Mouse (Mus musculus): ENCODE results near the gene Ylpm1. TPM values are rescaled to one million over a fixed set of nuclear protein-coding genes. Genes with fewer than 3 reads are reported as not detected.

The Ylpm1 gene
- polyA plus RNA-seq (2015; fragmentation: Nextera tagmentation; extraction: Ambion mirVana) = 16.3 and 18.3 TPM in 2 replicates

DNA sequence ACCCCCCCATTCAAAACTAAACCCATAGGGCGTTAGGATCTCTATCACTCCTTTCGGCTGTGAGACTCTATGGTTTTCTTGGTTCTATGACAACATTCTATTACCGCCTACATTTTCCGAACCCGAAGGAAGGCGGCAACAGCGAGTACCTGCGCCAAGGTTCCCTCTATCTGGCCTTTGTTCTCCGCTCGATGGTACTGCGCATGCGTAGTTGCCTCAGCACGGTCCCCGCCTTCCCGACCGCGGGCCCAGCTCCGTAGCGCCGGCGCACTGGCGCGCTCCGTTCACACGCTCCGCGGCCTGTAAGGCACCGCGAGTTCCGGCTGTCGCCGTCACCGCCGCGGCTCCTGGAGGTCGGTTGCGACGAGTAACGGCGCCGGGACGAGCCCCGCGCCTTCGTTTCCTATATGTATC lies at the start of gene Ylpm1:
Gene Ylpm1, plus strand, starts transcription at position 239 of the 414 bp plus-strand sequence.
- Histone ChIP-seq H3K9ac (peak within 1 kb of the TSS; percentile 95), H3K4me3 (peak within 1 kb of the TSS; percentile 87), H3K36me3 (no peaks in the 10 kb centered on the region), H3K9me3 (replicated peaks) (no peaks in the 10 kb centered on the region), H3K27me3 (no peaks in the 10 kb centered on the region), H3K27ac (peak within 1 kb of the TSS; percentile 83), H3K4me2 (peak within 1 kb of the TSS; percentile 94), H3K4me1 (replicated peaks) (peaks cover 23% of the 10 kb centered on the region)
- peak; percentile 98 for ATAC-seq (replicated peaks; ENCODE audit: insufficient number of reproducible peaks, insufficient read depth, low FRiP score, low read depth)
- WGBS = under 1% methylated on average over 45 of the region's 45 CpGs

DNA sequence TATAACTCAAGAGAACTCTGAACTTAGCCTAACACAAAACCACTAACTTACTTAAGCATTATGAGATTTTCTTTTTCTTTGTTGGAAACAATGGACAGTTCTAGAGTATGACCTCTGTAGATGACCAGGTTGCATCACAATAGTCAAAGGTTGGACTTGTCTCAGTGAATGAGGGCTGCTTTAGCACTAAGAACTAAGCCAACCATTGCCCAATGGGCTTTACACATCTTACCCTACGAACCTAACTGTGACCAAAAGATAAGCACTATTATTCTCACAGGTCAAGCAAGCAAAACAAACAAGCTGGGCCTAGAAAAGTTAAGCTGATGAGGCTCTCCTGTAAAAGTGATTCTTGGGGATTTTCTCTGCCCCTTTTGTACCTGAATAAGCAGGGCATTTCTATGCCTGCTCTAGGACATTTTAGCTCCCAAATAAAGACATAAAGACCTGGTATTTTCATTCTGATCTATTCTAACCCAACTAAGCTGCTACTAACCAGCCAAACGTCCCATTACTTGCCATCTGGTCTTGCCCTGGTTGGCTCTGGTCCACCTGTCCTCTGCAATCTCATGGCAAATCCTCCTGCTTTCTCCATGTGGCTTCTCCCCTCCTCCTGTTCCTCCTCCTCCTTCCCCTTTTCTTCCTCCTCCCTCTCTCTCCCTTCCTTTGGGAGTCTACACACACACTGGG lies 48.1 kb upstream of the Ylpm1 start:
- Histone ChIP-seq H3K27me3 (no peaks in the 10 kb centered on the region), H3K36me3 (peaks cover 20% of the 10 kb centered on the region; the same call in 1 of the 2 replicates), H3K9ac (no peak overlapping the region), H3K9me3 (replicated peaks) (no peaks in the 10 kb centered on the region), H3K4me2 (no peak overlapping the region), H3K4me1 (replicated peaks) (peaks cover 58% of the 10 kb centered on the region), H3K4me3 (no peak overlapping the region), H3K27ac (peak overlapping the region; percentile 75)
- WGBS = 59% methylated on average over 2 of the region's 2 CpGs
- no peak for ATAC-seq (replicated peaks; ENCODE audit: insufficient number of reproducible peaks, insufficient read depth, low FRiP score, low read depth)

GRCm38 (mm10) chr12:84948584-84949285 lies 47.4 kb upstream of the Ylpm1 start:
- Histone ChIP-seq H3K27me3 (no peaks in the 10 kb centered on the region), H3K27ac (peak overlapping the region; percentile 75), H3K9ac (no peak overlapping the region), H3K9me3 (replicated peaks) (no peaks in the 10 kb centered on the region), H3K4me1 (replicated peaks) (peaks cover 52% of the 10 kb centered on the region), H3K36me3 (peaks cover 20% of the 10 kb centered on the region; the same call in 1 of the 2 replicates), H3K4me2 (no peak overlapping the region), H3K4me3 (no peak overlapping the region)
- ATAC-seq (replicated peaks; ENCODE audit: insufficient number of reproducible peaks, insufficient read depth, low FRiP score, low read depth) = no peak; the same call in 1 of the 2 replicates
- 48% methylated on average over 6 of the region's 6 CpGs for WGBS

DNA sequence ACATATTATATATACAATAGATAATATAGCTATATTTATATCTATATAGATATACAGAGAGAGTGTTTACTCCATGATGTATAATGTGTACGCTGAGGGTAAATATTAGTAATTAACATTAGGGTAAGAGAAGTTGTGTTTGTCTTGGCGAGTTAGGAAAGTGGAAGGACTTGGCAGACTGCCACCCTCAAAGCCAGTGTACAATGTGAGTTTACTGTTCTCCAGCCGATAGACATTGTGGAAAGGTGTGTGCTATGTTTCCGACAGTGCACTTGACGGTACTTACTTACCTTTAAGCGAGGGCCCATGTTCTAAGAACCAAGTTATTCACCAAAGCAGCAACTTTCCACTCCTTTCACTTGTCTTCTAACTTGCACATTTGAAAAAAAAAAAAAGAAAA lies 45.4 kb upstream of the Ylpm1 start:
- Histone ChIP-seq H3K4me1 (replicated peaks) (peaks cover 33% of the 10 kb centered on the region), H3K4me3 (no peak overlapping the region), H3K9me3 (replicated peaks) (no peaks in the 10 kb centered on the region), H3K27me3 (no peaks in the 10 kb centered on the region), H3K9ac (no peak overlapping the region), H3K27ac (peak overlapping the region; percentile 11), H3K4me2 (no peak overlapping the region), H3K36me3 (peaks cover 20% of the 10 kb centered on the region; the same call in 1 of the 2 replicates)
- no peak for ATAC-seq (replicated peaks; ENCODE audit: insufficient number of reproducible peaks, insufficient read depth, low FRiP score, low read depth)
- 51% methylated on average over 6 of the region's 6 CpGs for WGBS

DNA sequence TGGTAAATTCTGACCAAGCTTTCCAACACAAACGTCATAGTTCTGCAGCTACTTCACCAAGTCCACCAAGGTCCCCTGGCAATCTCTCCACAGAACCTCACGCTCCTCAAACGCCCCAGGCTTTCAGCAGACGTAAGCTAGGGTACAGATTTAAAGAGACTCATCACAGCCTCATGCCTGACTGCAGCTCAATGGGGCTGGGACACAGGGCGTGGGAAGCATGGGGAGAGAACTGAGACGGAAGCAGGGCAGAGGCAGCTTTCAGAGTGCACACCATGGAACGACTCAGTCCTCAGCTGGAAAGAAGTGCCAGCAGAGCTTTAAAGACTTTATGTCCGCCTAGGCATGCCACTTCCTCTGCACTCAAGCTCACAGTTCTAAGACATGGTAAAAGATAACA lies 44.6 kb upstream of the Ylpm1 start:
- no peak overlapping the region for H3K9ac ChIP-seq
- H3K36me3 ChIP-seq = peaks cover 17% of the 10 kb centered on the region; the same call in 1 of the 2 replicates

GRCm38 (mm10) chr12:84952351-84952750 lies 43.8 kb upstream of the Ylpm1 start:
- H3K27ac ChIP-seq = peak overlapping the region; percentile 31; the same call in 1 of the 2 replicates
- H3K4me1 ChIP-seq (replicated peaks) = peaks cover 32% of the 10 kb centered on the region
- H3K4me2 ChIP-seq = no peak overlapping the region
- peaks cover 10% of the 10 kb centered on the region; the same call in 1 of the 2 replicates for H3K36me3 ChIP-seq
- no peak for ATAC-seq (replicated peaks; ENCODE audit: insufficient number of reproducible peaks, insufficient read depth, low FRiP score, low read depth)
- 71% methylated on average over 1 of the region's 1 CpGs for WGBS
- no peak overlapping the region for H3K4me3 ChIP-seq
- H3K27me3 ChIP-seq = no peaks in the 10 kb centered on the region
- no peaks in the 10 kb centered on the region for H3K9me3 ChIP-seq (replicated peaks)
- no peak overlapping the region for H3K9ac ChIP-seq

More for the DNA sequence above, 44.6 kb upstream of the Ylpm1 start:
- H3K27me3 ChIP-seq = no peaks in the 10 kb centered on the region
- ATAC-seq (replicated peaks; ENCODE audit: insufficient number of reproducible peaks, insufficient read depth, low FRiP score, low read depth) = no peak
- H3K4me2 ChIP-seq = no peak overlapping the region
- peaks cover 32% of the 10 kb centered on the region for H3K4me1 ChIP-seq (replicated peaks)
- WGBS = 69% methylated on average over 8 of the region's 8 CpGs
- H3K27ac ChIP-seq = peak overlapping the region; percentile 31; the same call in 1 of the 2 replicates
- H3K4me3 ChIP-seq = no peak overlapping the region
- H3K9me3 ChIP-seq (replicated peaks) = no peaks in the 10 kb centered on the region

DNA sequence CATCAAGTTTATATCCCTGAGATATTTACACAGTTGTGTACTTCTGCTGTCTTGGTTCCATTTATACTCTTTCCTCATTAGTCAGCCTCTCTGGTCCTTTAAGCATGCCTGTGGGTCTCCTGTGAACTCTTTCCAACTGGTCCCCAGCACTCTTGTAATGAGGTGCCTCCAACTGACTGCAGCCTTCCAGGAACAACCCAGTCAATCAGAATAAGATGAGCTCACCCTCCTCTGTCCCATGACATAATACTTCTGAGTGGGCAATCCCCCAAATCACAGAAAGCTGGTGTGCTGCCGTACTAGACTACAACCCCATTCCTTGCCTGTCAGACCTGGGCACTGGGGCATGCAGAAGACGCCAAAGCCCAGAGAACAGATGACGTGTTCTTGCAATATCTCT lies 39.8 kb upstream of the Ylpm1 start:
- Histone ChIP-seq H3K9me3 (replicated peaks) (no peaks in the 10 kb centered on the region), H3K27ac (no peak overlapping the region), H3K36me3 (no peaks in the 10 kb centered on the region), H3K9ac (no peak overlapping the region), H3K4me1 (replicated peaks) (peaks cover 12% of the 10 kb centered on the region), H3K4me3 (no peak overlapping the region), H3K4me2 (no peak overlapping the region), H3K27me3 (no peaks in the 10 kb centered on the region)
- ATAC-seq (replicated peaks; ENCODE audit: insufficient number of reproducible peaks, insufficient read depth, low FRiP score, low read depth) = no peak
- WGBS = 81% methylated on average over 3 of the region's 3 CpGs

GRCm38 (mm10) chr12:84958794-84959356 lies 37.2 kb upstream of the Ylpm1 start:
- H3K9me3 ChIP-seq (replicated peaks) = no peaks in the 10 kb centered on the region
- peaks cover 14% of the 10 kb centered on the region for H3K4me1 ChIP-seq (replicated peaks)
- ATAC-seq (replicated peaks; ENCODE audit: insufficient number of reproducible peaks, insufficient read depth, low FRiP score, low read depth) = no peak
- H3K36me3 ChIP-seq = no peaks in the 10 kb centered on the region
- WGBS = 68% methylated on average over 1 of the region's 1 CpGs
- no peak overlapping the region for H3K27ac ChIP-seq
- no peak overlapping the region for H3K9ac ChIP-seq
- no peaks in the 10 kb centered on the region for H3K27me3 ChIP-seq
- H3K4me3 ChIP-seq = no peak overlapping the region
- H3K4me2 ChIP-seq = no peak overlapping the region

DNA sequence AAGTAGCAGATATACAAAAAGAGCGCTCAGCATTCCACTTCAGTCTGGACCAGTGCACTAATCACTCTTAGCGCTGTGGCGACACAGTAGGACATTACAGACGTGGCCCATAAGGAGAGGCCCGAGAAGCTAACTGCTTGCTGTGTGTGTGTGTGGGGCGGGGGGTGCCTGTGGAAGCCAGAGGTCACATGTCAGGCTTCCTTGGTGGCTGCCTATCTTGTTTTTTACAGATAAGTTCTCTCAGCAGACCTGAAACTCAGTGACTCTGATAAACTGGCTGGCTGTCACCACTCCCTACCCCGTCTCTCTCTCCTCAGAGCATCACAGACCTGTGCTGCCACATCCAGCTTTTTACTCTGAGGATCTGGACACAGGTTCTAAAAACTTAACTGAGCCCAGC lies 33.5 kb upstream of the Ylpm1 start:
- ATAC-seq (replicated peaks; ENCODE audit: insufficient number of reproducible peaks, insufficient read depth, low FRiP score, low read depth) = peak; percentile 72
- Histone ChIP-seq H3K27ac (peak overlapping the region; percentile 68), H3K27me3 (no peaks in the 10 kb centered on the region), H3K4me1 (replicated peaks) (peaks cover 14% of the 10 kb centered on the region), H3K4me3 (no peak overlapping the region), H3K4me2 (peak overlapping the region; percentile 25), H3K36me3 (no peaks in the 10 kb centered on the region; the same call in 1 of the 2 replicates), H3K9me3 (replicated peaks) (no peaks in the 10 kb centered on the region), H3K9ac (no peak overlapping the region)
- 49% methylated on average over 7 of the region's 7 CpGs for WGBS

DNA sequence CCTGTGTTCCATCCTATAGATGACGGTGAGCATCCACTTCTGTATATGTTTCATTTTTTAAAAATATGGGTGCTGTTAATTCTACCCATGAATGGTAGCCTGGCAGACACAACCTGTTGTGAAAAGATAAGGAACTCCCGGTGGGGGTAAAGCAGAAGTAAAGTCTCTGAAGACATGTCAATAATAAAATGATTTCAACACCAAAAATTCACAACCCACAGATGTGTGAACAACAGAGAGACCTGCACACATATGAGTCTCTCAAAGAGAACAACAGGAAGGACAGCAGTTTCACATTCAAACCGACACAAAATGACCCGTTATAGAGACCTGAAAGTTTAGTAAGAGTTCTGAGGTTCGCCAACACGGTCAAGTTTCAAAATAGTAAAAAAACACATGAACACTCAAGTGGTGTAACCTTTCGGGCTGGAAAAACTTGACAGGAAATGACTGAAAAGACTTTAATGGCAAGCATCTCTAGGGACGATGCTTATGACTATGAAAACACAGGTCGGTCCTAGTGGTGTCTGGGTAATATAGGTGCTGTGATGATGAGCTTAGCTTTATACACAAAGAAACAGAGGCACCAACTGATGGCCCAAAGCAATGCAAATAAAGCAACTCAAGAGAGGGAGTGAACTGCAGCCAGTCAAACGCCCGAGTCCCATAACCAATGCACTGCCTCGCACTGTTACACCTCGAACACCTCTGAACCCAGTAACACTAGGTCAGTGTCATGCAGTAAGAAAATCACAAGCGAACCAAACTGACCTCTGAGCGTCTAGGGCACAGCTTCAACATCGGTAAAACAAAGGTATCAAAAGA lies 27.1 kb upstream of the Ylpm1 start:
- WGBS = 76% methylated on average over 16 of the region's 16 CpGs
- no peak overlapping the region for H3K27ac ChIP-seq
- H3K4me2 ChIP-seq = peak overlapping the region; percentile 82
- H3K9ac ChIP-seq = 0 out of 2 replicates have a peak overlapping the region, but pooled peaks have one; percentile 88
- no peaks in the 10 kb centered on the region for H3K27me3 ChIP-seq
- H3K36me3 ChIP-seq = peaks cover 12% of the 10 kb centered on the region
- peaks cover 17% of the 10 kb centered on the region for H3K4me1 ChIP-seq (replicated peaks)
- no peak for ATAC-seq (replicated peaks; ENCODE audit: insufficient number of reproducible peaks, insufficient read depth, low FRiP score, low read depth)
- no peaks in the 10 kb centered on the region for H3K9me3 ChIP-seq (replicated peaks)
- peak overlapping the region; percentile 96 for H3K4me3 ChIP-seq

Measured in heart, embryonic 15.5 days (tissue).